Mouse (Mus musculus) stomach, adult 2 months (tissue): ENCODE data around the gene Ect2l. TPM values are rescaled to one million over a fixed set of nuclear protein-coding genes. Genes with fewer than 3 reads are reported as not detected.

Experiments used
- polyA plus RNA-seq: library from polyadenylated mRNA; depleted of rRNA; stranded (reverse); fragments of >200 nt; gene quantifications from 2 replicates; pipeline ENCODE4 v1.2.3, GENCODE M21; 2012; rRNA removed

Ect2l gene
- not detected in 2 replicates for polyA plus RNA-seq

DNA sequence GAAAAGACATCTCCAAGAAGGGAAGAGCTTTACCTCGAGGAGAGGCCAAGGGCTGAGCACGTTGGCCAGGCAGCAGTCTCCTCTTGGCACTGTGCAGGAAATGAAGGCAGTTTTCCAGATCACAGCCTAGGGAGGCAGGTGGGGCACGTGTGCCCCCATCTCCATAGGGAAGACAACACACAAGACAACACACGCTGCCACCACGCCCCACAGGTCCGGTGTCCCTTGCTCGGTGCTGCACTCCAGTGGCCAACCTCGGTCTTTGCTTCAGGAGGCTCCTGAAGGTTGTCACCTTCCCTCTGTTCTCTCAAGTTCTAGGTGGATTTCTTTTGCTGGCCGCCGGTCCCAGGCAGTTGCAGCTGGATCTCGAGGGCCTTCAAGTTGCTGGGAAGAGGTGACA, at the start of gene Ect2l:
Gene Ect2l (minus strand): TSS at position 165 of the 400 bp plus-strand sequence.

DNA sequence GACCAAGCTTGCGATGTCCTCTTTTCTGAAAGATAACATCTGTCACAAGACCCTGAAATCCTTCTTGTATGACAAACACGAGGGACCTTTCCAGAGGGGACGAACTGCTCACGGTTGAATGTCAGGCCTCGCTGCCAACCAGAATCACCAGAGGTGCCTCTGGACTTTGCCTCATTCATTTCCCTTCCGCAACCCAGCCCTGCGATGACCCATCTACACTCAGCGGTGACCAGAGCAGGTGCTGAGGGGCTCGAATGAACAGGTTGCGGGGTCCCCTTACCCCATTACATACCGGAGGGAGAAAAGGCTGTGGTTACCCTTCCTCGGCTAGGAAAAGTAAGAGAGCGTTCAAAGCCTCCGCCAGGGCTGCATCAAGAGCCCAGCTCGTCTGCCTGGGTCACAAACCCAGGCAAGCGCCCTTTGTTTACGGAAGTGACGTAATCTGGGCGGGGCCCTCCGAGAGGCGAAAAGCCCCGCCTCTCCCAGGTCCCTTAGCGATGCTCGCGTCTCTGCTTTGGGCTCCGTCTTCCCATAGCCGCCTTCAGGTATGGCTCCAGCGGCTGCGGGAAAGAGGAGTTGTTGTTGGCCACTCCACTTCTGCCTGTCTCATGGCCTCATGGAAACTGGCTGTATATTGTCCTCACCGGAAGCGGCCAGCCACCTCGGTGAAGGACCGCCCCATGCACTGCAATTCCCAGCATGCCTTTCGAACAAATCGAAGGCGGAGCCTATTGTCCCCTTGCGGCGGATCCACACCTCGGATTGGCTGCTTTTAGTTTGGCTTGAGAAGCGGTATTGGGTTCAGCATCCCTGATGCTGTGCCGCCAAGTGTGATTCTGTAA, 24.1 kb upstream of the Ect2l start, which contains the start of gene Ccdc28a:
Gene Ccdc28a (minus strand): TSS at position 439 of the 842 bp plus-strand sequence.

Other genes starting within 250 kb of the Ect2l start
- 5.1 and 6.5 TPM in 2 replicates for gene Abracl, start 187.6 kb downstream of the Ect2l start, polyA plus RNA-seq
- 15.3 and 19.1 TPM in 2 replicates for gene Reps1, start 155.0 kb downstream of the Ect2l start, polyA plus RNA-seq
- 8.9 and 9.1 TPM in 2 replicates for gene Ccdc28a, start 24.1 kb upstream of the Ect2l start, polyA plus RNA-seq
- 2.6 and 2.9 TPM in 2 replicates for gene Nhsl1, start 108.1 kb upstream of the Ect2l start, polyA plus RNA-seq